Mouse (Mus musculus) T-helper 17 cell (primary cell): ENCODE data around the gene Arhgap35.

Source experiments
- in situ Hi-C, 2 experiments: fragments of 300-600 bp; cut with MboI, MseI; formaldehyde crosslinking; loops; 1 replicate in 1 of 2; 2 replicates in 1 of 2; pipeline ENCODE4 v1.15.1; 2025; ENCODE audit warnings: high pct_unique_total_duplicates in 2 of 2

Gene Arhgap35

GRCm38 (mm10) chr7:16525448-16525847, 89.3 kb downstream of the Arhgap35 start:
- in situ Hi-C loops = no loop called here

GRCm38 (mm10) chr7:16524308-16524707, 90.5 kb downstream of the Arhgap35 start:
- in situ Hi-C loops = no loop called here

DNA sequence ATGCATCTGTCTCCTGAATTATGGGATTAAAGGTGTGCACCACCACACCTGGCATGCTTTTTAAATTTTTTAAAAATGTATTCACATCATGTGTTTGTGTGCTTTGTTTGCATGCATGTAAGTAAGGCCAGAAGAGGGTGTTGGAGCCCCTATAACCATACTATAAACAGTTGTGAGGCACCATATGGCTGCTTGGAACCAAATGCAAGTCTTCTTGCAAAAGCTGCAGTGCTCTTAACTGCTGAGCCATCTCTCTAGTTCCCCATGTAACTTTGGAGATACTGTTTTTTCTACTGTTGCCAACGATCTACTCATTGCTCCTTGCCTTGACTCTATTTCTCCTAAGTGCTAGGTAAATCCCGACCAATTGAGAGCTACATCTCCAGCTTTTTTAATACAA, 95.5 kb downstream of the Arhgap35 start:
- in situ Hi-C loops = no loop called here

GRCm38 (mm10) chr7:16517198-16517597, 97.6 kb downstream of the Arhgap35 start:
- in situ Hi-C loops = no loop called here

- in situ Hi-C loops = loop anchor here (10.0 kb wide), 1 partner anchor 108 kb away; the partner anchor contains the start of gene Arhgap35 (in 2 of the 2)
Observed at GRCm38 (mm10) chr7:16507284-16507683, 107.5 kb downstream of the Arhgap35 start.

- in situ Hi-C loops = loop anchor here (10.0 kb wide), 1 partner anchor 110 kb away; the partner anchor contains the start of gene Arhgap35 (in 2 of the 2)
Observed at GRCm38 (mm10) chr7:16505226-16505593, 109.6 kb downstream of the Arhgap35 start.

DNA sequence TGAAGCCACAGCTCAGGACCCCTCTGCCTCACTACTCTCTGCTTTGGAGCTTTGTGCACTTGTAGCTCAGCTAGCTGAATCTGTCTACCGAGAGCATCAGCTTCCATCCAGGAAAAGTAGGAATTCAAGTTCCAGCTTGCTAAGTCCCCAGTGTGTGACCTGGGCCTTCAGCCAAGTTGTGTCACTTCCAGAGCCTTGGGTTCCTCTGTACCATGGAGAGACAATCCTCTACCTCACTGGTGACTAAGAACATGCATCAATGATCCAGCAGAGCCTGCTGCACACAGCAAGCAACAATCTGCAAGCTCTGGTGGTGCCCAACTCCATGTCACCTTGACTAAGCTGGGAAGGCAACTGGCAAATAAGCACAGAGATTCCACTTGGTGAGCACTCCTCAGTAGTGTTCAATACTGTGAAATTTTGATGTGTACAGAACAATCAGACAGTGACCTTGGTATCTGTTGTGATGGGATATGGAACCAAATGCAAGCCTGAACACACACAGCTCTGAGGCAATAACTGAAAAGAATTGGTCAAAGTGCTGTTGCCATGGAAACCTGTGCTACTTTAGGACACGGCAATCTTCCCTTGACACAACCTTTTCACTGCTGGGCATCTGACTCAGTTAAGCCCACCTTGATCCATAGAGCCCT, 110.1 kb downstream of the Arhgap35 start:
- in situ Hi-C loops = loop anchor here (10.0 kb wide), 1 partner anchor 110 kb away; the partner anchor contains the start of gene Arhgap35 (in 2 of the 2)

DNA sequence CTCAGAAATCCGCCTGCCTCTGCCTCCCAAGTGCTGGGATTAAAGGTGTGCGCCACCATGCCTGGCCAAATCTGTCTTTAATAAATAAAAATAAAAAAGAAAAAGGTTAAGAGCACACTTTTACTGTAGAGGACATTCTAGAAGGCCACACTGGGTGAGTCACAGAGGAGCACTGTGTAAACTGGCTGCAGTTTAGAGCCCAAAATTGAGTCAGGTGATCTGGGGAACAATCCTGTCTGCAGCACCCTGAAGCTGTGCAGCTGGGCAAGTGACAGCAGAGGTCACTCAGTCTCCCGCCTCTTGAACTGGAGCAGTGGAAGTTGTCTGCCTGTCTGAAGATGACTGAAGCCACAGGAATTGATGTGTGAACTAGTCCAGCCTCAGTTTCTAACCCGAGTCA, 113.2 kb downstream of the Arhgap35 start:
- in situ Hi-C loops = loop anchor here (10.0 kb wide), 1 partner anchor 113 kb away; the partner anchor contains the start of gene Arhgap35 (in 2 of the 2)

- in situ Hi-C loops = loop anchor here (10.0 kb wide), 1 partner anchor 115 kb away; the partner anchor contains the start of gene Arhgap35 (in 2 of the 2)
Observed at GRCm38 (mm10) chr7:16499671-16500104, 115.1 kb downstream of the Arhgap35 start.

DNA sequence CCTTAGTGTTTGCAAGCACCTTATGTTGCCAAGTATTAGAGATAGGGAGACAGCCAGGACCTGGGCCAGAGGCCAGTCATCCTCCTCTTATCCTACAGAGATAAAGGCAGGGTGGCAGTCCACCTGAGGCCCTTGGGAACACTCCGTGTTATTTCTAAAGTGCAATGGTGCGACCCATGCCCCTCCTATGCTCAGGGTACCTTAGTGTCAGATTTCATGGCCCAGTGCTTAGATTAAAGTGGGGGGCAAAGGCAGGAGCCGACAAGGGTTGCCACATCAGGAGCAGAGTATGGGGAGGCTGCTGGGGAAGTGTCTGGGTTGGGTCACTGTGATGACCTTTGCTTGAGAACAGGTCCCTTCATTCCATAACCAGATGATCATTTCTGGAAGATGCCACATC, 118.5 kb downstream of the Arhgap35 start:
- in situ Hi-C loops = no loop called here

DNA sequence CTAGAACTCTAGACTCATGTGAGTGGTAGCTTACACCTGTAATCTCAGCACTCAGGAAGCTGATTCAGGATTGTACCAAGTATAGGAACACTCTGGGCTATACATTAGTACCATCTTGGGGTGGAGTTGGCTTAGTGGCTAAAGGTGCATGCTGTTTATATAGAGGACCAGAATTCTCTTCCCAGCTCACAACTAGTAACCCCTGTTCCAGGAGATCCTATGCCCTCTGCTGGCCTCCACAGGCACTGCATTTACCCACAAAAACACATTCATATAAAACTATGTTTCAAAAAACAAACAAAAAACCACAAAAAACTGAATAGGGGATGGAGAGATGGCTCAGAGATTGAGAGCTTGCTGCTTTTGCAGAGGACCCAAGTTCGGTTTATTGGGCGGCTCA, 121.4 kb downstream of the Arhgap35 start:
- in situ Hi-C loops = no loop called here

- in situ Hi-C loops = no loop called here
Observed at GRCm38 (mm10) chr7:16492211-16492610, 122.6 kb downstream of the Arhgap35 start.

DNA sequence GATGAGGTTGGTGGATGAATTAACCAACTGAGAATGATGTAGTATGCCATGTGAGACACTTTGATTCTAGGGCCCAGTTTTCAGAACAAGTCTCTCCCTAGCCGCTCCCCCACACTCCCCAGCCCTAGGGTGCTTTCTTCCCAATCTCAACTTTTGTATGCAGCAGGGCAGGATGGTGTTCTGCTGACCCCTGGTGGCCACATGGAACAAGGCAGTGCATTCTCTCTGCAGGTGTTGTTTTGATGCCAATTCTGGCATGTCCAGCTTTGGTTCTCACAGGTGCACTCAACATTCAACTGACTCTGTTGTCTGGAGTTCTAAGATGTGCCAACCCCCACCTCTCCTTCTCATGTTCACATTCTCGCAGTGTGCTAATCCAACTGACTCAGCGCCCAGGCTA, 123.0 kb downstream of the Arhgap35 start:
- in situ Hi-C loops = no loop called here

- in situ Hi-C loops = no loop called here
Observed at GRCm38 (mm10) chr7:16489948-16490347, 124.8 kb downstream of the Arhgap35 start.

DNA sequence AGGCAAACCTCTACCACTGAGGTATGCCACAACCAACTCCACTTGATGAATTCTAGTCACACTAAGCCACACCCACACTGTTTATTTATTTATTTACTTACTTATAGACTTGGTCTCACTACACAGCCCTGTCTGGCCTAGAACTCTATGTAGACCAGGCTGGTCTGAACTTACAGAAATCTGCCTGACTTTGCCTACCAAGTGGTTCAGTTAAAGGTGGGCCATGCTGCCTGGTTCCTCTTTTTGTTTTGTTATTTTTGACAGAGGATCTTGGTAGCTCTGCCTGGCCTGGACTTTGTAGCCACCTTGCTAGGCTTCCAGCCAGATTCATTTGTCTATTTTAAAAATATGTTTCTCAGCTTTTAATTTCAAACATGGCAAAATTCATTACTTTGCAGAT, 126.0 kb downstream of the Arhgap35 start:
- in situ Hi-C loops = no loop called here

- in situ Hi-C loops = no loop called here
Observed at GRCm38 (mm10) chr7:16477628-16478027, 137.2 kb downstream of the Arhgap35 start, which contains the start of gene Npas1. Gene Npas1, minus strand, starts transcription at chr7:16477728.

- in situ Hi-C loops = no loop called here
Observed at GRCm38 (mm10) chr7:16476600-16476989, 138.2 kb downstream of the Arhgap35 start.

GRCm38 (mm10) chr7:16475764-16476599, 138.8 kb downstream of the Arhgap35 start:
- in situ Hi-C loops = no loop called here

DNA sequence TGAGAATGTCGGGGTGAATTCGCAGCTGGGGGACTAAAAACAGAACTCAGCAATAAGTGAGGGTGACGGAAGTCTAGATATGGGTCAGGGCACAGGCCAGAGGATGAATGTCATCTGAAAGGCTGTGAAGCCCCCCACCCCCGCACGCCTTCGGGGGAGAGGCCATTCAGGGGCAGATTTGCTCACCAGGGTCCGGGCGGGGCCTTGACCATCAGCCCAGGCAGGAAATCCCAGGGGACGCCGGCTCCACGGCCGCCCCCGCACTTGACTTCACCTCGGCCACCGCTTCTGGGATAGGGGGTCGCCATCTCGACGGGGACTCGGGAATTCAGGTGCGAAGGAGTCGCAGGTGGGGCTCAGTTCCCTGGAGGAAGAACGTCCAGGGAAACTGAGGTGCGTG, 139.5 kb downstream of the Arhgap35 start:
- in situ Hi-C loops = no loop called here

- in situ Hi-C loops = no loop called here
Observed at GRCm38 (mm10) chr7:16474445-16474844, 140.3 kb downstream of the Arhgap35 start.

DNA sequence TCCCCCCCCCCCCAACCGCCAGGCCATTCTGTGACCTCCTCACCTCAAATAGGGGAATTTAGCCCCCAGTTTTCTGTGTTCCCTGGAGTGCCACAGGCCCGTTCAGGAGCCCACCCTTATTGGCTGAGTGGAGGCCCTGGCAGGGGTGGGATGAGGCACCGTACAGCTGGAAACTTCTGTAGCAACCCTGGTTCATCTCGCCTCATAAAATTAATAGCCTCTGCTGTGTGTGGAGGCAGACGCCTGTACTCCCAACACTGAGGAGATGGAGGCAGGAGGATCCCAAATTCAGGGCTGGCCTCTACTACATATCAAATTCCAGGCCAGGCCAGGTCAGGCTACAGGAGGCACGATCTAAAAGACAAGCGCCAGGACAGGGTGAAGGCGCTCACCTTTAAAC, 140.9 kb downstream of the Arhgap35 start:
- in situ Hi-C loops = no loop called here

DNA sequence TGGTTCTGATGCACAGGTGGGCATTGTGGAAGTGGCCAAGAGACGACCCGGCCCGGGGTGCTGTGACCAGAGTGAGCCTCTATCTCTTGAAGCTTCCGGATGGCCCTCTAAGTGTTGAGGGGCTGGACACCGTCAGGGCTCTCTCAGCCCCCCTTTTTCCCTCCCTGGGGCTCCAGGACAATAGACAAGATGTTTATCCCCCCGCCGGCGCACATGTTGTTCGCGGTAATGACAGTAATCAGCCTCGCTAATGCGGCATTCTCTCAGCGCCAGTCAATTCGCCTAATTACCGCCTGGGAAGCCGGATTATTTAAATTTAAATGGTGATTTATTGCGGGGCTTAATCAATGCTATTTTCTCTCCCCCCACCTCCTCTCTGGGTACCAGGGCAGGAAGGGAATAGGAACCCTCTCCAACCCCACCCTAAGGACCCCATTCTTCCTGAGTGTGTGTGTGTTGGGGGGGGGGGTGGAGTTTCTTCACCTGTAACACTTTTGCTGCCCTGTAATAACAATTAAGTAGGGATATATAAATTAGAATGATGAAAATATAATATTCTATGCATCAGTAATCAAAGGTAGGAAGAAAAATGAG, 142.6 kb downstream of the Arhgap35 start:
- in situ Hi-C loops = no loop called here
